Mouse (Mus musculus) B cell, adult 2 months (primary cell): Measurements from ENCODE around the gene Pik3r1.

Source experiments
- DNase-seq, 2 experiments: peaks; one replicate each; pipeline ENCODE4 v3.0.0; 2022

Gene Pik3r1

DNA sequence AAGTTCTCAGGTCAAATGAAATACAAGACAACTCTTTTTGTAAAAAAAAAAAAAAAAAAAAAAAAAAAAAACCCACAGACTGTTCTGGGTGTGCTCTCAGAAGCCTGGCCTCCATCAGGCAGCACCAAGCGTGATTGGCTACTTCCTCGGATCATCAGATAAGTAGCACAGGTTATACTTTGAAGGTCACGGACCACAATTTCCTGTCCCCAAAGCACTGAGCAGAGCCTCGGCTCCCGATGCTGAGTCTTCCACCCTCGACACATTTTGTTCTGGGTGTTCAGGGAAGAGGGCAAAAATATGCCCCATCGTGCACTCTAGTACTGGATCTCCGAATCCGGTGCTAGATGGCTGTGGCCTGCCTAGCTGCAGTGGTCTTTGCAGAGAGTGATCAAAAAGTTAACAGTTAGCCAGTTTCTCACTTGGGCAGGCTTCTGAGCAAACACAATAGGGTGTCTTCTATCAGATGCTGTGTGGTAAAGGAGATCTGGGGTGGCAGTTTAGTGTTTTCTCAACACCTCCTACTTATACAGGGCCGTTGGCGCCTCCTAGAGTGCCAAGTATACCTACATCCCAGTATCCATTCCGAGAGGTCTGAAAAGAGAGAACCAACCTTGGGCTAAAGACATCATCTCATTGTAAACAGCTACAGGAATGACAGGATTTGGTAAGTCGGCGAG is 65.8 kb downstream of the Pik3r1 start:
- DNase-seq = no peak

- DNase-seq = no peak
Measured at GRCm38 (mm10) chr13:101701632-101702031, 66.4 kb downstream of the Pik3r1 start.

- DNase-seq = no peak
Measured at GRCm38 (mm10) chr13:101699742-101700141, 68.3 kb downstream of the Pik3r1 start.

- DNase-seq = no peak
Measured at GRCm38 (mm10) chr13:101697966-101698365, 70.1 kb downstream of the Pik3r1 start.

- DNase-seq = no peak
Measured at GRCm38 (mm10) chr13:101697461-101697860, 70.6 kb downstream of the Pik3r1 start.

- DNase-seq = peak; percentile 64 to 69
Measured at GRCm38 (mm10) chr13:101696827-101697226, 71.2 kb downstream of the Pik3r1 start.

GRCm38 (mm10) chr13:101696316-101696715 is 71.7 kb downstream of the Pik3r1 start:
- peak; percentile 27 to 30 for DNase-seq

GRCm38 (mm10) chr13:101695876-101696275 is 72.1 kb downstream of the Pik3r1 start:
- DNase-seq = peak; percentile 93 to 94

- DNase-seq = peak; percentile 71 to 76
Measured at GRCm38 (mm10) chr13:101694496-101695251, 73.3 kb downstream of the Pik3r1 start.

GRCm38 (mm10) chr13:101693967-101694495 is 74.0 kb downstream of the Pik3r1 start:
- peak; percentile 71 to 72 for DNase-seq

- peak in 1 of 2 experiments; percentile 12 for DNase-seq
Measured at GRCm38 (mm10) chr13:101692866-101693691, 74.9 kb downstream of the Pik3r1 start.

GRCm38 (mm10) chr13:101692239-101692784 is 75.7 kb downstream of the Pik3r1 start:
- no peak for DNase-seq

DNA sequence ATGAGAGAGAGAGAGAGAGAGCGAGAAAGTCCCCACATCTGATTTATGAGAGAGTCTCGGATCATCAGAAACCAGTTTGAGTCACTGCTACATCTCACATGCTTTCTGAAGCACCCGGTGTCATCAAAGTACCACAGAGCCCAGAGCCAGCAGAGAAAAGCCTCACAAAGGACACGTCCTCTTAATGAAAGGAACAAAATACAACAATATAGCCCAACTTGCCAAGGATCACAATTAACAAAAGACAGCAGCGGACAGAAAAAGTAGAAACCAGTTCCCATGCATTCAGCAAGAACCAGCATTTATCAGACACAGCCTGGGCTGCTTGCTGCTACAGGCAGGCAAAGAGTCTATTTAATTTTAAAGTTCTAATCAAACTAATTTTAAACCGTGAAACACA is 76.3 kb downstream of the Pik3r1 start:
- no peak for DNase-seq

DNA sequence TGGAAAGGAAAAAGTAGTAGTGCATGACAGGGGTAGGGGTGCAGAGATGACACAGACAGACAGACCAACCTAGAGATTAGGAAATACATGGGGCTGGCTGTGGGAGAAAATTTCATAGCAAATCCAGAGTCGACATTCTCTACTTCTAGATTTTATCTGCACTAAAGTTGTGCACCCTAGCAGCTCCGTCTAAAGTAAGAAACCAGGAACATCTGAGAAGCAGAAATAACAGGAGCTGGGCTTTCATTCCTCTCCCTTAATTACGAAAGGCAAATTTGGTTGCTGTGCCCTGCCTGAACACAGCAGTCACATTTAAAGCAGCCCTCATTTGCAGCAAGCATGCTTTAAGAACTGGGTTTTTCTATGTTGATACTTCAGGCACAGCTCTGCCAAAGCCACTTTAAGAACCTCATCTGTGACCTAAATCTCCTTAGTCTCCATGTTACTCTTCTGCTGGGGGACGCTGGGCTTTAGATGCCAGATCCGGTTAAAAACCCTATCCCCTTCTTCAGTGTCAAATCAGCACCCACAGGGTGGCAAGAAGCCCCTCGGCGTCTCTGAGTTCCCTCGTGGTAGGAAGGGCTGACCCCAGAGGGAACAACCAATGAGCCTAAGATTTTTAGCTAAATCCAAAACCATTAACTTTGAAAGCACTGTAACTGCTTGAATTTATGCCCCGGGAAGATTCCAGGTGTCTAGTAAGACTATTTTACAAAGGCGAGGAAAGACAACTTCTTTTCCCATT is 76.9 kb downstream of the Pik3r1 start:
- DNase-seq = no peak

GRCm38 (mm10) chr13:101690167-101690566 is 77.8 kb downstream of the Pik3r1 start:
- no peak for DNase-seq

- DNase-seq = no peak
Measured at GRCm38 (mm10) chr13:101686256-101686655, 81.8 kb downstream of the Pik3r1 start.

- DNase-seq = no peak
Measured at GRCm38 (mm10) chr13:101684706-101685105, 83.3 kb downstream of the Pik3r1 start.

- DNase-seq = no peak
Measured at GRCm38 (mm10) chr13:101682378-101682777, 85.6 kb downstream of the Pik3r1 start.

- DNase-seq = no peak
Measured at GRCm38 (mm10) chr13:101680083-101680482, 87.9 kb downstream of the Pik3r1 start.

GRCm38 (mm10) chr13:101678984-101679383 is 89.0 kb downstream of the Pik3r1 start:
- DNase-seq = no peak

DNA sequence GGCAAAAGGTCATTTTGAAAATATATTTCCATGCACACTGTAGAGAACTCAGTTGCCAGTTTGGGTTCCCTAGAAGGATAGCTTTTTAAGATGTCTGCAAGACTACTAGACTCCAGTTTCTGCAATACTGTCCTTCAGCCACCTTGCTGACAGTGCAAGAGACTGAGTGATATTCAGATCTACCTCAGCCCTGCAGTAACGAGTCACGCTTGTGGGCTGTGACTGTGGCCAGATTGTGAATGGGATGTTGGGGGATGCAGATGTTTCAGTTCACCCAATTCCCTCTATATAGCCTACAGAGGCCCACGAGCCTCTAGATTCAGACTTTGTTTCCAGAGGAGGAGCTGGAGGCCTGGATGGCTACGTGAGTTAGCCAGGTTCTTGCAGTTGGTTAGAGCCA is 90.0 kb downstream of the Pik3r1 start:
- DNase-seq = no peak

- no peak for DNase-seq
Measured at GRCm38 (mm10) chr13:101673876-101674275, 94.1 kb downstream of the Pik3r1 start.
